Mouse (Mus musculus) small intestine, adult 2 months (tissue): ENCODE results near the gene Clca3a1. TPM values are rescaled to one million over a fixed set of nuclear protein-coding genes. Genes with fewer than 3 reads are reported as not detected.

ENCODE experiments used
- H3K27ac ChIP-seq: fragments of 200-500 bp; 2 replicates; pipeline ENCODE4 v1.5.1; 2012; ENCODE audit warnings: low read depth, low read length, control low read depth, inconsistent platforms; ENCODE audit not compliant: insufficient read depth
- H3K27me3 ChIP-seq: fragments of 200-500 bp; 2 replicates; pipeline ENCODE4 v1.6.1; 2012; ENCODE audit warnings: mild to moderate bottlenecking, moderate library complexity, low read length, inconsistent platforms; ENCODE audit not compliant: control insufficient read depth, insufficient read depth
- H3K36me3 ChIP-seq: fragments of 200-500 bp; 2 replicates; pipeline ENCODE4 v1.6.1; 2012; ENCODE audit warnings: mild to moderate bottlenecking, low read length, control low read depth, inconsistent platforms; ENCODE audit not compliant: control insufficient read depth, insufficient read depth
- H3K4me1 ChIP-seq: fragments of 200-500 bp; 2 replicates; pipeline ENCODE4 v1.6.1; 2012; ENCODE audit warnings: low read length, inconsistent platforms, mixed read lengths; ENCODE audit not compliant: control insufficient read depth, insufficient read depth, insufficient read length
- H3K4me3 ChIP-seq: fragments of 200-500 bp; 2 replicates; pipeline ENCODE4 v1.5.1; 2012; ENCODE audit warnings: low read depth, mild to moderate bottlenecking, control low read depth, inconsistent platforms, low read length, moderate library complexity
- CTCF ChIP-seq: fragments of 200-500 bp; IDR thresholded peaks from 2 replicates; pipeline ENCODE4 v1.5.1; 2012; ENCODE audit warnings: low read depth, mild to moderate bottlenecking, control low read depth, inconsistent platforms, low read length, moderate library complexity, mixed read lengths; ENCODE audit not compliant: insufficient replicate concordance, insufficient read length; ENCODE audit errors: extremely low read depth
- POLR2A ChIP-seq: fragments of 200-500 bp; IDR thresholded peaks from 2 replicates; pipeline ENCODE4 v1.6.1; 2012; ENCODE audit warnings: low read depth, mild to moderate bottlenecking, control low read depth, inconsistent platforms, low read length, moderate library complexity
- WGBS: fragments of 180-500 bp; shearing (Covaris S2); methylation state at CpG from one replicate; pipeline ENCODE4 v1.1.7; 2018; 5-methylcytosine and 5-hydroxymethylcytosine counted together
- polyA plus RNA-seq: library from polyadenylated mRNA; depleted of rRNA; stranded (reverse); fragments of >200 nt; gene quantifications from 2 replicates; pipeline ENCODE4 v1.2.3, GENCODE M21; 2012

Clca3a1 gene
- polyA plus RNA-seq, 1 experiment: 4.2 TPM

DNA sequence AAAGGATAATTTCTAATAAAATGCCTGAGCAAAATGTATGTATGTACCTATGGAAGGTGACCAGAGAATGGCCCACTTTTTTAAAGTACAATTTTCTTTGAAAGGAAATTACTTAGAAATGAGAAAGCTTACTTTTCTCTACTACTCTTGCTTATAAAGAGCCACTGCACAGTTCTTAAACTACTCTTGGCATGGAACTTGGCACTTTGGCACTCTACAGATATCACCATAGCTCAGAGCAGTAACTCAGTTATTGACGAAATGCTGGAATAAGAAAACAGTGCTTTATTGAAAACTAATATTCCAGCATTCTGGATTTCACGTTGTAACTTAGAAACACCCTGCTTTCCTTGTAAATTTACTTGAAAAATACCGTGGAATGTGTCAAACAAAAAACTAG lies 43.7 kb downstream of the Clca3a1 start:
- Histone ChIP-seq H3K4me1 (peaks cover 16% of the 10 kb centered on the region), H3K27me3 (no peaks in the 10 kb centered on the region), H3K27ac (no peak overlapping the region), H3K36me3 (peaks cover 6% of the 10 kb centered on the region), H3K4me3 (no peak overlapping the region)
- 59% methylated on average over 3 of the region's 3 CpGs for WGBS
- TF ChIP-seq POLR2A: no peak
- TF ChIP-seq CTCF: no peak

DNA sequence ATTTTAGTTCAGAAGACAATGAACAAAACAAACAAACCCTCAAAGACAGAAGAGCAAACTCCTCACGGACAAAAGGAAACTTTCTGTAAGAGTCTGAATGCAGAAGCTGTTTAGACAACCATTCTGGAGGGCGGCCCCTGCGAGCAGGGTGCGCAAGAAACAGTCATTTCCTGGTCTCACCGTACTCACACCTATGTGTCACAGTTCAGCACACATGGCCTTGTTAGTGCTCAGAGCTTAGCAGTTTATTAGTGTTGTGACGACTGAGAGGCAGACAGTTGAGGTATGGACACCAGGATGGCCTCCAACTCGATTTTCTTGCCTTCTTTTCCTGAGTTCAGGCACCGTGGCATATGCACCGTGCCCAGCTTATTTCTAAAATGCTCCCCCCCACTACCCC lies 44.9 kb downstream of the Clca3a1 start:
- Histone ChIP-seq H3K27ac (peak overlapping the region; percentile 19; the same call in 1 of the 2 replicates), H3K36me3 (peaks cover 12% of the 10 kb centered on the region), H3K4me3 (no peak overlapping the region), H3K4me1 (peaks cover 16% of the 10 kb centered on the region), H3K27me3 (no peaks in the 10 kb centered on the region)
- TF ChIP-seq POLR2A: no peak
- TF ChIP-seq CTCF: no peak
- WGBS: 18% methylated on average over 9 of the region's 9 CpGs

DNA sequence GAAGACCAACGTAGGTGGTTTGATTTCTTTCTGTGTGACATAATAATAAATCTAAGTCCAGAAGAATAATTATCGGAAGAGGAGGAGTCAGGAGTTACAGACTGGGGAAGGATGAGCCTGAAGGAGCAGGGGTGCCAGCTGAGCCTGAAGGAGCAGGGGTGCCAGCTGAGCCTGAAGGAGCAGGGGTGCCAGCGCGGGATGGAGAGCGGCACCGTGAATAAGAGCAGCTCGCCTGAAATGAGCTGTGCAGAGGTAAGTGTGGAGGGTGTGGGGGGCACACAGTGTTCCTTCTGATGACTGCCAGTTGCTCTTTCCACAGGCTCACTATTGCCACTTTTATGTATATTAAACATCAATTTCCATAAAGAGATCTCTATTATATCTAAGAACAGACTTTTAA lies 45.7 kb downstream of the Clca3a1 start:
- H3K4me1 ChIP-seq: peaks cover 16% of the 10 kb centered on the region
- TF ChIP-seq CTCF (no peak), POLR2A (no peak)
- no peak overlapping the region for H3K27ac ChIP-seq
- no peak overlapping the region for H3K4me3 ChIP-seq
- no peaks in the 10 kb centered on the region for H3K27me3 ChIP-seq
- peaks cover 14% of the 10 kb centered on the region for H3K36me3 ChIP-seq
- 65% methylated on average over 7 of the region's 7 CpGs for WGBS

DNA sequence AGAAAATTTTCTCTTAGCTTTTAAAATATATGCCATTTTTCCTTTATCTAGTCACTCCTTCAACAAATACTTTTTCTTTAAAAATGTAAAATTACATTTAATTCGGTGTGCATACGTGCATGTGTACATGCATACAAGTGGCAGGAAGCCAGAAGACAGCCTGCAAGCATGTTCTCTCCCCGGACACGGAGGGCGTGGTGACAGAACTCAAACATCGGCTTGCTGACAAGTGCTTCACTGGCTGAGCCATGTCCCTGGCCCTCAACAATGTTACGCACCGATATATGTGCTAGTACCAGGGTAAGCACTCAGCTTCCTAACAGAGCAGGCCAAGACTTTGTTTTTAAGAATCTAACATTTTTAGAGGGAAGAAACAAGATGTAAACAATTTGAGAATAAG lies 46.2 kb downstream of the Clca3a1 start:
- H3K27ac ChIP-seq: no peak overlapping the region
- TF ChIP-seq CTCF: no peak
- no peak for TF ChIP-seq POLR2A
- H3K36me3 ChIP-seq: peaks cover 16% of the 10 kb centered on the region
- peaks cover 16% of the 10 kb centered on the region for H3K4me1 ChIP-seq
- no peak overlapping the region for H3K4me3 ChIP-seq
- H3K27me3 ChIP-seq: no peaks in the 10 kb centered on the region
- 37% methylated on average over 8 of the region's 8 CpGs for whole genome bisulfite sequencing

DNA sequence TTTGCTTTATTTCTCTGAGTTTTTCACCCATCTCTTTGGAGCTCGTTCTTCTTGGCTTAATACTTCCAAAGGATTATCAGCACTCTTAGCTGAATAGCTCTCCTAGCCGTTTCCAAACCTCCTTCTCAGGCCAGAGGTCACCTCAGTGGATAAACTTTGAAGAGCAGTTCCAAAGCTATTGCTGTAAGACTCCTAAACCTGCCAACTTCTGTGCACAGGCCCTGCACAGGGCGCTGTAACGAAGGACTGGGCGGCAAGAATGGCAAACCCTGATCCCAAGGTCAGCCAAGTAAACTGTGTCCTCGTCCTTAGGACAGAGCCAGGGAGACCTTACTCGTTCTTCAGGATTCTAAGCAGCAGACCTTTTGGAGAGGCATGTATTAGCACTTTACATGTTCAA lies 46.7 kb downstream of the Clca3a1 start:
- Histone ChIP-seq H3K4me3 (no peak overlapping the region), H3K27ac (no peak overlapping the region), H3K36me3 (peaks cover 18% of the 10 kb centered on the region), H3K27me3 (no peaks in the 10 kb centered on the region), H3K4me1 (peaks cover 16% of the 10 kb centered on the region)
- WGBS: 25% methylated on average over 7 of the region's 7 CpGs
- TF ChIP-seq CTCF: no peak

DNA sequence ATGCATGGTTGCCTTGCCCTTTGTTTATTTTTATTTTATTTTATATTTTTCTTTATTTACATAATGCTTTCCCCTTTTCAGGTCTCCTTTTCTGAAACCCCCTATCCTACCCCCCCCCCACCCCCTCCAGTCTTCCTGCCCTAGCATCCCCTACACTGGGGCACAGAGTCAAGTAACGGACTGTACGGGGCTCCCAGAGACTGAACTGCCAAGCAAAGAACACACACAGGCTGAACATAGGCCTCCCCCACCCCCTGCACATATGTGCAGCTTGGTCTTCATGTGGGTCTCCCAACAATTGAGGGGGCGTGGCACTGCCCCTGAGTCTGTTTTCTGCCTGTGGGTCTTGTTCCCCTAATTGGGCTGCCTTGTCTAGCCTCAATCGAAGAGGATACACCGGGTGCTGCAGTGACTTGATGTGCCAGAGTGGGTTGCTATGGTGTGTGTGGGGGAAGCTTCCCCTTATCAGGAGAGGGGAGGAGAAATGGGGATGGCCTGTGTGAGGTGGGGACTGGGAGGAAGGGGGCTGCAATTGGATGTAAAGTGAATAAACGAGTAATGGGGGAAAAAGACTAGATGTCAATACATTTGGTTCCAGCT lies 49.1 kb downstream of the Clca3a1 start:
- no peaks in the 10 kb centered on the region for H3K27me3 ChIP-seq
- H3K36me3 ChIP-seq: peaks cover 31% of the 10 kb centered on the region
- WGBS: 83% methylated on average over 6 of the region's 6 CpGs
- H3K27ac ChIP-seq: no peak overlapping the region
- H3K4me1 ChIP-seq: peaks cover 13% of the 10 kb centered on the region
- no peak overlapping the region for H3K4me3 ChIP-seq
- TF ChIP-seq POLR2A (no peak), CTCF (no peak)

DNA sequence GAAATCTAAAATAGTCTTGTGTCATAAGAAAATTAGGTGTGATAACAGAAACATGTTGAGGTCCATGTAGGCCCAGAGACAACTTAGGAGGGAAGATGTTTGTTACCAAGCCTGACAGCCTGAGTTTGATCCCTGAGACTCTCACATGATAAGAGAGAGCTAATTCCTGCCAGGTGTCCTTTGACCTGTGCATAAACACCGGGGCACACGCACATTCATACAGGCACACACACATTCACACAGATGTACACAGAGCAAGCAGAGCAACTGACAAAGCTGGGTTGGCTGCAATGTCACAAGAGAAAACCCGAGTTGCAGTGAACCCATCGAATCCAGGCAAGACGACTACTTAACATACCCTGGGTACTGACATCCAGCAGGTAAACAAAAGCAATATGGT lies 52.2 kb downstream of the Clca3a1 start:
- Histone ChIP-seq H3K27ac (no peak overlapping the region), H3K4me3 (no peak overlapping the region), H3K36me3 (peaks cover 39% of the 10 kb centered on the region), H3K27me3 (no peaks in the 10 kb centered on the region), H3K4me1 (0 out of 2 replicates have a peak, but pooled peaks cover 2% of the 10 kb centered on the region)
- TF ChIP-seq POLR2A (no peak), CTCF (no peak)
- 57% methylated on average over 5 of the region's 5 CpGs for WGBS

DNA sequence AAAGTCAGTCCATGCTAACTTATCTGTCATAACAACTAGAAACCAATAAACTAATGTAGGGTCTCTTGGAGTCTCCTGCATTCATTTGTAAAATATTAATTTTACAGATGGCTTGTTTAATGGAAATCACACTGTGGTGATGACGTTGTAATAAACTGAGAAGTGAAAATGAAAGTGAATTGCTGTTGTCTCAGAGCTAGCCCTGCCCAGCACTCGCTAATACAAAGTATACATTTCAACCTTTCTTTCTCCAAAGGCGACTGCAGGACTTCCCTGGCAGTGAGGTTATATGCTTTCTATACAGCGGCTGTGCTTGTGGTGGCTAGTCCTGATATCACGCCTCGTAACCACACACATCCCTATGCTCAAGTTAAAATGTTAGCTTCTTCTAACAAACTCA lies 56.8 kb downstream of the Clca3a1 start:
- WGBS: 33% methylated on average over 6 of the region's 6 CpGs
- Histone ChIP-seq H3K27ac (peak overlapping the region; percentile 80), H3K27me3 (no peaks in the 10 kb centered on the region), H3K4me1 (0 out of 2 replicates have a peak, but pooled peaks cover 4% of the 10 kb centered on the region), H3K4me3 (no peak overlapping the region), H3K36me3 (peaks cover 30% of the 10 kb centered on the region)
- TF ChIP-seq POLR2A: no peak
- no peak for TF ChIP-seq CTCF
